Mouse (Mus musculus) WW6 (cell line): ENCODE results near the gene Nop9.

Experiments used
- DNase-seq: peaks from one replicate; pipeline ENCODE4 v3.0.0-alpha.2; 2013; ENCODE audit warnings: low read depth, low spot score

The Nop9 gene

DNA sequence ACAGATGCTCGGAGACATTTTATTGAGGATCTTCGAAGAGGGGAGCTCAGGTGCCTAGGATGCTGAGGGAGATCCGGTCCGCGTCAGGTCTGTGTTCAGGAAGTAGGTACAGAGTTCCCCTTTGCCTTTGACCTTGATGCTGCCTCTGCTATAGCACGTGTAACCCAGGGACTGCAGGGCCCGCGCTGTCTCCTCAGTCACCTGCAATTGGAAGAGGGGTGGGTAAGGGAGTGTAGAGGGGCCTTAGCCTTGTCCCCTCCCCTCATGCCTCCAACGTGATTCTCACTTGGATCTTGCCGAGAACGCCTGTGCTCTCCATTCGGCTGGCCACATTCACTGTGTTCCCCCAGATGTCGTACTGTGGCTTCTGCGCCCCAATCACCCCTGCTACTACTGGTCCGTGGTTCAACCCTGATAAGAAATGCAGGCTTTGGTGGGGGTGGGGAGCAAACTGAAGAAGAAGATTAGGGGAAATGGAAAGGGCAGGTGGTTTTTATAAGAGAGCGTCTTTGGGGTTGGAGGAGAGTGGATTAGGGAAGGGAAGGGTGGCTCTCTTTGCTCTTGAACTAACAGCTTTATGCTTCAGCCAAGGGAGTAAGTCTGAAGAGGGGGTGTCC is 23.7 kb downstream of the Nop9 start:
- DNase-seq: no peak

DNA sequence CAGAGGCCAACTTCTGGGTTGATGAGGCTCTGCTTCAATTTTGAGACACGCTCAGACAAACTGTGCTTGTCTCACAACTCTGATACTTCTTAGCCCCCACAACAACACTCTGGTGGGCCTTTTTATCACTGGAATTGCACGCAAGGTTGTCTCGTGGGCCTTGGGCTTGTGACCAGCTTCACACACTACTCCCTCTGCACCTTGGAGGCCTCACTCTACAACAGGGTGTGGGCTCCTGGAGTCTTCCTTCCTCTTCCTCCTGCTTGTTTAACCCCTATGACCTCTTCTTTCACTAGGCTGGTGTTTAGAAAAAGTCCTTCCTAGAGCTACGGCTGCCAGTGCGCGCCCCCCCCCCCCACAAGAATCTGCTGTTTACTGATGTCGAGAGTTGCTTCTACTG is 31.2 kb downstream of the Nop9 start:
- no peak for DNase-seq

GRCm38 (mm10) chr14:55777176-55777575 is 31.7 kb downstream of the Nop9 start:
- DNase-seq: no peak

- DNase-seq: no peak
These were observed 32.3 kb downstream of the Nop9 start for GRCm38 (mm10) chr14:55777806-55778205.

DNA sequence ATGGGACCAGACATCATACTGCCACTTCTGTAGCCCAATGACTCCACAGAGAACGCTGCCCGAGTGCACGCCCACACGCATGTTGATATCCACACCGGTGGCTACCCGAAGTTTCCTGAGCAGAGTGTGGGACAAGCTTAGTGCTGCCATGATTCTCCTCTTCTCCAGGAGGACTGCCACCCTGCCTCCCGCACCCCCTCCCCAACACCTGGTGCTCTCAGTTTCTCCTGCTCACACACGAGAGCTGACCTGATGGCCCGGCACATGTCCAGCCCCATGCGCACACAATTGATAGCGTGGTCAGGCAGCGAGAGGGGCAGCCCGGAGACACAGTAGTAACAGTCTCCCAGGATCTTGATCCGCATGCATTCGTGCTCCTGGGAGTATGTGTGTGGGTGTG is 33.2 kb downstream of the Nop9 start:
- DNase-seq: no peak

- DNase-seq: no peak
These were observed 34.2 kb downstream of the Nop9 start for GRCm38 (mm10) chr14:55779656-55780055.

GRCm38 (mm10) chr14:55780736-55781135 is 35.2 kb downstream of the Nop9 start:
- no peak for DNase-seq

DNA sequence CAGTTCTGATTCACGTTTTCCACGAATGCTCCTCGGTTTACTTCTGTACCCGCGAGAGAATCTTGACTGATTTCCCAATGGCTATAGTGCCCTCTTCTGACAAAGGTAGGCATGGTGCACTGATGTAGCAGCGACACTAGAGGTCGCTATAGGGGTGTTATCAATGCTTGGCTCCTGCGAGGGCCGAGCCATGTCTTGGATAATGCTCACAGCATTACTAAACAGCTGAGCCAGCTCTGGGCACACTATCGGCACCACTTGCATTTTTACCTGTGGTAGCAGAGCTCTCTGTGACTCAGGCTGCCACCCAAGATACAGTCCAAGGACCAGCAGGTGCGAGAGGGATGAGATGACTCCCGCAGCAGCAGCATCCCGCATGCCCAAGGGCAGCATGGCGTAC is 35.8 kb downstream of the Nop9 start:
- peak; percentile 61 for DNase-seq

- no peak for DNase-seq
These were observed 37.0 kb downstream of the Nop9 start for GRCm38 (mm10) chr14:55782361-55782960.

GRCm38 (mm10) chr14:55783171-55783957 is 37.9 kb downstream of the Nop9 start:
- no peak for DNase-seq

GRCm38 (mm10) chr14:55783958-55784235 is 38.4 kb downstream of the Nop9 start, which contains the start of gene Adcy4:
Gene Adcy4, minus strand, starts transcription at chr14:55784095.
- no peak for DNase-seq

- no peak for DNase-seq
These were observed 39.7 kb downstream of the Nop9 start for GRCm38 (mm10) chr14:55785195-55785594.

- DNase-seq: no peak
These were observed 42.2 kb downstream of the Nop9 start for GRCm38 (mm10) chr14:55787731-55788130.

GRCm38 (mm10) chr14:55788256-55789050 is 43.0 kb downstream of the Nop9 start, which contains the start of gene Ripk3:
Gene Ripk3, minus strand, starts transcription at chr14:55788865.
- no peak for DNase-seq

- no peak for DNase-seq
These were observed 48.0 kb downstream of the Nop9 start for GRCm38 (mm10) chr14:55793461-55793860.

- no peak for DNase-seq
These were observed 48.5 kb downstream of the Nop9 start for GRCm38 (mm10) chr14:55793946-55794345.

DNA sequence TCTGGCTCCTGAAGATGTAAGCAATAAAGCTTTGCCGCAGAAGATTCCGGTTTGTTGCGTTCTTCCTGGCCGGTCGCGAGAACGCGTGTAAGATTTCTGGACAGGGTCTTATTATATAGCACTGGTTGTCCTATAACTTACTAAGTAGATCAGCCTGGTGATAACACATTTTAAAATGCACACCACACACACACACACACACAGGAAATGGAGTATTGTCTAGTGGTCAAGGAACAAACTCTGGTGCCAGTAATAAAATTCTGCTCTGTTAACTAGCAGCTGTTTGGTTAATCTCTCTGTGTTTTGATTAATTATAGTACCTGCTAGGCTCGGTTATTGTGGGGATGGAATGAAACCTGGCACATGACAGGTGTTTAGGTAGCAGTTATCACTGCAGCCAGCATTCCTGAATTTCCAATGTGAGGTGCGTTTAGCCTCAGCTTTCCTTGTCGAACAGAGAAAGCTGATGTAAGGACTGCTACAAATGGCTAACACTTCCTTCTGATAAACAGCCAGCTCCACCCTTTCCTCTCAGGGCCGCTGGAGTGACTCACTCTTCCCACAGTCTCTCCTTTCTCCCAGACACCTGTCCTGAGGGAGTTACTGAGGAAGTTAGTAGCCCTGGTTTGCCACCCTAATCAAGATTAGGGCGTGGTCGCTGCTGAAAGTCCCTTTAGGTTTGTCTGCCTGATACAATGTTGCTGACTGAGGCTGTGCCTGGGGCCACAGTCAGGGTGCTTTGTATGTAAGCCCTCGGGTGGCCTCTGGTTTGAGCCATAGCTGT is 50.1 kb downstream of the Nop9 start:
- no peak for DNase-seq
